Mouse (Mus musculus) layer of hippocampus, adult 8-10 months (tissue): ENCODE measurements at regions not wholly inside any gene's neighbourhood (a gene's known extent, or its start where the extent isn't known, plus 50 kb on each side); places are given as distances from the start of the nearest gene placed in this dataset.

ENCODE experiments used
- DNase-seq, 2 experiments: peaks; one replicate each; pipeline ENCODE4 v3.0.0; 2022; ENCODE audit warnings: low spot score in 2 of 2

GRCm38 (mm10) chr4:54602513-54603205 lies 342.2 kb upstream of the Zfp462 start:
- no peak for DNase-seq

- DNase-seq: no peak
Measured at GRCm38 (mm10) chr4:54610101-54610500, 334.7 kb upstream of the Zfp462 start.

GRCm38 (mm10) chr4:54611990-54612980 lies 332.6 kb upstream of the Zfp462 start:
- DNase-seq: no peak

GRCm38 (mm10) chr4:54613076-54613475 lies 331.8 kb upstream of the Zfp462 start:
- no peak for DNase-seq

GRCm38 (mm10) chr4:54613611-54614010 lies 331.2 kb upstream of the Zfp462 start:
- no peak for DNase-seq

GRCm38 (mm10) chr4:54615886-54616285 lies 329.0 kb upstream of the Zfp462 start:
- no peak for DNase-seq

- DNase-seq: no peak
Measured at GRCm38 (mm10) chr4:54624024-54624873, 320.6 kb upstream of the Zfp462 start.

GRCm38 (mm10) chr4:54636986-54637641 lies 307.7 kb upstream of the Zfp462 start:
- peak in 1 of 2 experiments; percentile 28 for DNase-seq

- DNase-seq: no peak
Measured at GRCm38 (mm10) chr4:54646033-54646432, 298.8 kb upstream of the Zfp462 start.

GRCm38 (mm10) chr4:54646459-54646858 lies 298.4 kb upstream of the Zfp462 start:
- peak; percentile 19 to 27 for DNase-seq

GRCm38 (mm10) chr4:54648254-54648653 lies 296.6 kb upstream of the Zfp462 start:
- DNase-seq: no peak

- DNase-seq: no peak
Measured at GRCm38 (mm10) chr4:54651646-54652110, 293.2 kb upstream of the Zfp462 start.

GRCm38 (mm10) chr4:54652111-54653021 lies 292.5 kb upstream of the Zfp462 start:
- no peak for DNase-seq

GRCm38 (mm10) chr4:54653097-54653776 lies 291.6 kb upstream of the Zfp462 start:
- no peak for DNase-seq
